Mouse (Mus musculus) midbrain, embryonic 10.5 days (tissue): ENCODE measurements around the gene Tanc1. TPM values are rescaled to one million over a fixed set of nuclear protein-coding genes. Genes with fewer than 3 reads are reported as not detected.

ENCODE experiments used
- DNase-seq: peaks from one replicate; pipeline ENCODE4 v3.0.0-alpha.2; 2017; ENCODE audit warnings: low spot score
- H3K27ac ChIP-seq: fragments of 300-500 bp; sonication (generic); replicated peaks from 2 replicates; pipeline ENCODE4 v1.5.1; 2016; ENCODE audit warnings: mild to moderate bottlenecking
- H3K27me3 ChIP-seq: fragments of 300-500 bp; sonication (generic); 2 replicates; pipeline ENCODE4 v1.6.1; 2016; ENCODE audit warnings: low read depth, mild to moderate bottlenecking; ENCODE audit not compliant: poor library complexity, severe bottlenecking
- H3K36me3 ChIP-seq: fragments of 300-500 bp; sonication (generic); 2 replicates; pipeline ENCODE4 v1.6.1; 2016; ENCODE audit warnings: mild to moderate bottlenecking, moderate library complexity
- H3K4me1 ChIP-seq: fragments of 300-500 bp; sonication (generic); 2 replicates; pipeline ENCODE4 v1.6.1; 2016
- H3K4me3 ChIP-seq: fragments of 300-500 bp; sonication (generic); 2 replicates; pipeline ENCODE4 v1.5.1; 2016; ENCODE audit warnings: mild to moderate bottlenecking, moderate library complexity
- H3K9me3 ChIP-seq: fragments of 300-500 bp; sonication (generic); replicated peaks from 2 replicates; pipeline ENCODE4 v1.6.1; 2016; ENCODE audit warnings: mild to moderate bottlenecking
- WGBS: fragments of 180-500 bp; shearing (Covaris S2); methylation state at CpG from one replicate; pipeline ENCODE4 v1.1.7; 2016; 5-methylcytosine and 5-hydroxymethylcytosine counted together
- polyA plus RNA-seq: library from polyadenylated mRNA; unstranded; fragments of >200 nt; fragmentation: Nextera tagmentation; extraction: Ambion mirVana; gene quantifications from 2 replicates; pipeline ENCODE4 v1.2.1, GENCODE M21; 2016

Gene Tanc1
- polyA plus RNA-seq, 1 experiment from 2014 or later: 11.9 TPM

DNA sequence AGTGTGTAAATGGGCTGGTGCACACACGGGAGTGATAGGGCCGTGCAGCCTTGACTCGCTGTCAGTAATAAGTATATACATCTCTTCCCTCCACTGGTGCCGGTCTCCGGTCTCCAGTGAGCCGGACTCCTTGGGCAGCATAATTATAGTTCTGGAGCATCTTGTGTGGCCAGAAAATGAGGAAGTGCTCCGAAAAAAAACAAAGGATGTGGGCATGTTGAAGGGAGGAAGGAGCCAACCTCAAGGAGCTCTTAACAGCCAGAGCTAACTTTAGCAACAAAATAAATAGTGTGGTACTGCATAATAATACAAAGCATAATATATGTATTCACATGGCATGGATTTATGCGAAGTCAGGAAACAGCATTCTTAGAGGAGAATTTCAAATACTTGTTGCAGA lies 30.9 kb downstream of the Tanc1 start:
- peaks cover 28% of the 10 kb centered on the region for H3K27me3 ChIP-seq
- no peak for DNase-seq
- peaks cover 18% of the 10 kb centered on the region for H3K4me1 ChIP-seq
- no peak overlapping the region for H3K4me3 ChIP-seq
- 90% methylated on average over 8 of the region's 8 CpGs for WGBS
- H3K9me3 ChIP-seq: no peaks in the 10 kb centered on the region
- no peaks in the 10 kb centered on the region for H3K36me3 ChIP-seq
- no peak overlapping the region for H3K27ac ChIP-seq

DNA sequence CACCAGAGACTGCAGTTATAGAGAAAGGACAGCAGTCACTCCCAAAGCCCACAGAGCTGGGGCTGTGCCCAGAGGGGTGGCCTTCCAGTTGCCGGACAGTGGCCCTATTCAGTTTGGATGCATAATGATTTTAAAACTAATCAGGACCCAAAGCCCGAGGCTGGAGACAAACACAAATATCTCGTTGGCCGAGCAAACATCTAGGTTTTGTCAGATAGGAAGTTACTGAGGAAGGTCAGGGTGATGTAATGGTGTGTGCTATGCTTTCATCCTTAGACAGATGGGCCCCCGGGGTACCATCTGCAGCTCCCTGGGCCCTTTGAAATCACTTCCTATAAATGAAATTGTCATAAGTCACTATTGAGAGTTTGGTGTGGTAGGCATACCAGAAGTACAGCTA lies 33.0 kb downstream of the Tanc1 start:
- 71% methylated on average over 5 of the region's 5 CpGs for WGBS
- Histone ChIP-seq H3K27ac (no peak overlapping the region), H3K36me3 (no peaks in the 10 kb centered on the region), H3K27me3 (peaks cover 49% of the 10 kb centered on the region), H3K9me3 (no peaks in the 10 kb centered on the region), H3K4me1 (peaks cover 32% of the 10 kb centered on the region), H3K4me3 (no peak overlapping the region)
- DNase-seq: no peak

DNA sequence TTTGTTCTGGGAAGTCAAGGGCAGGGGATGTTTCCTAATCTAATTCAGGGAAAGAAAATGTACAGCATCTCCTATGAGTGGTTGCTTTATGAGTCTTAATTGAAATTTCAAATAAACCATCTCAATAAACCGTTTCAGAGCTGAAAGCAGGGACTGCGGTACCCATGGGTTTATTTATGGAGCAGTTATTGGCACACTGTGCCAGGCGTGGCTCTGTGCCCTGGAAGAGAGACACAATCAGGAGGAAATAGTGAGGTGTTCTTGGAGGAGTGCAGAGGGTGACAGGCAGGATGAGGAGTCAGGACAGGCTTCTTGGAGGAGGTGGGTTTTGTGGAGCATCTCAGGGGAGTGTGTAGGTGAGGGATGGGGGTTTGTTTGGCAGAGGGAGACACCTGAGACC lies 33.7 kb downstream of the Tanc1 start:
- 81% methylated on average over 3 of the region's 3 CpGs for WGBS
- H3K9me3 ChIP-seq: no peaks in the 10 kb centered on the region
- H3K4me3 ChIP-seq: no peak overlapping the region
- no peaks in the 10 kb centered on the region for H3K36me3 ChIP-seq
- H3K27ac ChIP-seq: no peak overlapping the region
- H3K4me1 ChIP-seq: peaks cover 32% of the 10 kb centered on the region
- no peak for DNase-seq
- H3K27me3 ChIP-seq: peaks cover 56% of the 10 kb centered on the region

DNA sequence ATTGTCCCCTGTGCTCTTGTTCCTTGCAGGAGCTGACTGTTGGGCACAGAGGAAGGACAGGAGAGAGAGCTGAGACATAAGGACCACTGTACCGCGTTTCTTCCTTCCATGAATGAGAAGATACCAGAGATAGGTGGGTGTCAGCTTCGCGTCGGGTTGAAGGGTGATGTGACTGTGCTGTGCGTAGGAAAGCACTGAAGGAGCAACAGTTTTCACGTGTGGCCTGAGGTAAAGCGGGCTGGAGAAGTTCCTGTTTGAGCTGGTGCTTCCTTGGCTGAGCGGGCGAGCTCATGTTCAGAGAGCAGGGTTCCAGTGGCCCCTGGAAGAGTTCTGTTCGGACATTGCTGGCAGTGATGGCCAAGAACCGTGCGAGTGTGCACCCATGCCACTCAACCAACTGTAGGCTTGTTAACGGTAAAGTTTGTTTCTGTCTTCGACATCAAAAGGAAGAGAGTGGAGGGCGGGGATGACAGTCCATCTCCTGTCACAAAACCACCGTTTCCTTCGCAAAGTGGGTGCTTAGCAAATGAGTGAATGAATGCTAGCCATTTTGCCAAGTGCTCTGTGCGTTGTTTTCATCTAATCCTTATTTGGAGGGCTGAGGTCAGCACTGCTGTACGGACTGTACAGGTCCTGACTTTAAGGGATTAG lies 35.0 kb downstream of the Tanc1 start:
- no peak for DNase-seq

DNA sequence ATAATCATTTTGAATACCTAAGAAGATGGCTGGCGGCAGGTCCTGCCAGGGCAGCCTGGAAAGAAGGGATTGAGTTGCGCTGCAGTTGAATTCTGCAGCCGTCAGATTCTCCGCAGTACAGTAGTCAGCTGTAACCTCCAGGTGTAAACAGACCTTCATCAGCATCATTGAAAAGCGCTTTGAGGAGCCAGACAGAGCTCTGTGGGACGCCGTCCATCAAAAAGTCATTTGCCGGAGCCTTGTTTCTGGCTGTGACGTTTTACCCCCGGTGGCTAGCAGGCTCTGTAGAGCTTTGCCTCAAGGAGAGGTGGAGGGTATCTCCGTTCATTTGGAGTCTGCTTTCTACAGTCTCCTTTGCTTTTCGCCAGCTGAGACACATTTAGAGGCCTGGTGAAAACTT lies 36.6 kb downstream of the Tanc1 start:
- Histone ChIP-seq H3K36me3 (no peaks in the 10 kb centered on the region), H3K27me3 (peaks cover 81% of the 10 kb centered on the region), H3K4me3 (0 out of 2 replicates have a peak overlapping the region, but pooled peaks have one; percentile 1), H3K9me3 (no peaks in the 10 kb centered on the region), H3K27ac (no peak overlapping the region), H3K4me1 (peaks cover 38% of the 10 kb centered on the region)
- 8% methylated on average over 12 of the region's 12 CpGs for WGBS
- DNase-seq: no peak

More for the DNA sequence above, 35.0 kb downstream of the Tanc1 start:
- 90% methylated on average over 20 of the region's 20 CpGs for WGBS
- Histone ChIP-seq H3K27me3 (peaks cover 69% of the 10 kb centered on the region), H3K4me1 (peaks cover 29% of the 10 kb centered on the region), H3K36me3 (no peaks in the 10 kb centered on the region), H3K9me3 (no peaks in the 10 kb centered on the region), H3K27ac (no peak overlapping the region), H3K4me3 (no peak overlapping the region)

DNA sequence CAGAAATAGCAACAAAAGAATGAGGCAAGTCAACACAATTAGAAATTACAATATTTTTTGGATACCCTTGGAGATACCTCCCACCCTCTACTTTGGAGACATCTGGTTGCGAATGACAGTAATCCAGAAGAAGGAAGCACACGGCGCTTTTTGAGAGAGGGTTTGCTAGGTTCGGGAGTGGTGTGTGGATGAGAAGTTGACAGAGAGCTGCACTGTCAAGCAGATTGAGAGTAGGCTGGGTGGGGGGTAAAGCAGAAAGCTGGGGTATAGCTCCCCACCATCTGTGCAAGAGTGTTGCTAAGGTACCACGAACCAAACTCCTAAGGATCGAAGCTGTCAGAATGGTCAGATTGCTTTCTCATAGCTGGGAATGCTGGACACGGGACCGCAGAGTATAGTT lies 40.0 kb downstream of the Tanc1 start:
- no peak for DNase-seq
- Histone ChIP-seq H3K9me3 (no peaks in the 10 kb centered on the region), H3K36me3 (no peaks in the 10 kb centered on the region), H3K4me3 (no peak overlapping the region), H3K4me1 (peaks cover 42% of the 10 kb centered on the region), H3K27ac (no peak overlapping the region), H3K27me3 (peaks cover 83% of the 10 kb centered on the region)
- 93% methylated on average over 8 of the region's 8 CpGs for WGBS

DNA sequence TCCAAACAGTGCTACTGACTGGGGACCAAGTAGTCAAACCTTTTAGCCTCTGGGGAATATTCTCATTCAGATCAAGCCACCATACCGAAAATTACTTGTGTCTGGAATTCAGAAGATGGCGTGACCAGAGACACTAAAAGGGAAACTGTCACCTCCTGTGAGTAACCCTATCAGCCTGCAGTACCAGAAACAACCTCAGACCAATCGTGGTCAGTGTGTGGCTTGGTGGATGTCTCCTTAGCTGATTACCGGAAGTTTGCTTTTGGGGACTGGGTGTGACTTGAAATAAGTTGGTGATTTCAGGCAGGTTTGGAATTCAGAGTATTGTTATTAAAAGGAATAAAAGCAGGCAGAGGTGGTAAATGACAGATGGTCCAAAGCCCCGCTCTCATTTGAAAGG lies 40.9 kb downstream of the Tanc1 start:
- no peak overlapping the region for H3K4me3 ChIP-seq
- H3K27ac ChIP-seq: no peak overlapping the region
- H3K4me1 ChIP-seq: peaks cover 39% of the 10 kb centered on the region
- 77% methylated on average over 5 of the region's 5 CpGs for WGBS
- peaks cover 80% of the 10 kb centered on the region for H3K27me3 ChIP-seq
- no peaks in the 10 kb centered on the region for H3K9me3 ChIP-seq
- no peaks in the 10 kb centered on the region for H3K36me3 ChIP-seq
- no peak for DNase-seq

DNA sequence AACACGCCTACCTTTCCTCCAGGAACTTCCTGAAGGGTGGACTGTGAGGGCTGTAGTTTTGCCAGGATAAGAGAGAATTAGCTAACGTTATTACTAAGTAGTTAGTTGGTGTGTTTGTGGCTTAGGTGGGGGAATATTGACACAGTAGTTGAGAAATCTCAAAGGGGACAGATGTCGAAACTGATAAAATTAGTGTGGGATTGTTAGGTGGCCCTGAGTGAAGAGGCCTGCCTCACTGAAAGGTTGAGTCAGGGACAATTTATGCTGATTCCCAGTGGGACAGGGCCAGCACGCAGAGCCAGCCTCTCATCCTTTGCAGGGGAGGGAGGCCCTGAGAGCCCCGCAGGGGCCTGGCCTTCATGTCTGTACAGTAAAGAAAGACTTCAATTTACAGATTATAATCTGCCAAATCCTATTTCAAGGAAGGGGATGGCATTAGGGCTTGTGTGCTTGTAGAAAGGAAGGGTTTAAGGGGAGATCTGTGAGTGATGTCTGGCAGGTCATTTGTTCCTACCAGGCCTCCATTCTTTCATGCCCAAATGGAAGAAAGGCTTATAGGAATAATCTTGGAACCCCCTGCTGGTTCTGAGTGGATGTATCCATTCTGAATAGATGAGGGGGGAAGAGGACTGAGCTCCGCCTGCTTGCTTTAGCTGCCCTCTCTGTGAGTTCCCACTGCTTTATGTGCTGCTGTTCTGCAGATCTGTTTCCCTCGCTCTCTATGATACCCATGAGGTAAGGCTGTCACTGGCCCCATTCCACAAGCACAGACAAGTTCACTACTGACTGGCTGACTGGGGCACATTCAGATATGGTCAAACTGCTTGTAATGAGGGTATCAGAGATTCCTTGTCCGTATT lies 41.7 kb downstream of the Tanc1 start:
- H3K36me3 ChIP-seq: no peaks in the 10 kb centered on the region
- H3K9me3 ChIP-seq: no peaks in the 10 kb centered on the region
- no peak overlapping the region for H3K4me3 ChIP-seq
- H3K27ac ChIP-seq: peak overlapping the region; percentile 28; the same call in 1 of the 2 replicates
- DNase-seq: peak; percentile 35
- peaks cover 31% of the 10 kb centered on the region for H3K4me1 ChIP-seq
- WGBS: 33% methylated on average over 8 of the region's 8 CpGs
- H3K27me3 ChIP-seq: peaks cover 77% of the 10 kb centered on the region

DNA sequence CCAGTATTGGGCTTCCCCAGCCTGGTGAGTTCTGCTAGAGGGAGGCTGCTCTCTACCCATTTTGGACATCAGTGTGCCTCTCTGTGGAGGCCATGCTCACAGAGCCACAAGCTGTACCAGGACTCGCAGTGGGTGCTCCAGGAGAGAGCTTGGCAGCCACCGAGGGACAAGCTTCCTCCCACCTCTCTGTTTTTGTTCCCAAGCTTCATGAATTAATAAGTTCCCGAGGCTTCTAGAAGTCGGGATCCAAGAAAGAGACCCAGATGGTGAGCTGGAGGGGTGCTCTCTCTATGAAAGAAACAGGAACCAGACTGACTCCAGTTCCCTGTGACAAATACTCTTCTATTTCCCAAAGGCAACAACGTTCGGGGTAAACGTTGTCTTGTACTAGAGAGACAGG lies 43.6 kb downstream of the Tanc1 start:
- H3K36me3 ChIP-seq: no peaks in the 10 kb centered on the region
- no peaks in the 10 kb centered on the region for H3K9me3 ChIP-seq
- no peak for DNase-seq
- H3K27me3 ChIP-seq: peaks cover 57% of the 10 kb centered on the region
- no peak overlapping the region for H3K27ac ChIP-seq
- peaks cover 36% of the 10 kb centered on the region for H3K4me1 ChIP-seq
- H3K4me3 ChIP-seq: no peak overlapping the region
- 64% methylated on average over 7 of the region's 7 CpGs for WGBS

DNA sequence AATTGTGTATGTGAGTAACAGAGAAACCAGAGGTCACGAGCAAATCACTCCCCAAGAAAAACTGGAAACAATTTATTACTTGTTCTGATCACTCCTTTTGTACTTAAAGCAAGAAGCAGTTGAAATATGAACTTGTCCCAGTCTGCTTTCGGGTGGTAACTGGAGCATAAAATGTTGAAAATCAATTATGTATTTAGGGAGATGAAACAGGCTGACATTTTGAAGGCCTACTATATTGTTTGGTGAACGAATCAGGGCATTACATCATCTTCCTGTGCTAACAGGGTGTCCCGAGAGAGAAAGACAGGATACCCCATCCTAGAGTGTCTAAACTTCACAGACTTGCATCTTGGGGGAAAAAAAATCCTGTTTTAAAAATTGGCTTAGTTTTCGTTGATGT lies 44.8 kb downstream of the Tanc1 start:
- WGBS: 72% methylated on average over 5 of the region's 5 CpGs
- no peak for DNase-seq
- Histone ChIP-seq H3K36me3 (no peaks in the 10 kb centered on the region), H3K4me3 (no peak overlapping the region), H3K27ac (no peak overlapping the region), H3K9me3 (no peaks in the 10 kb centered on the region), H3K27me3 (peaks cover 45% of the 10 kb centered on the region), H3K4me1 (peaks cover 48% of the 10 kb centered on the region)

DNA sequence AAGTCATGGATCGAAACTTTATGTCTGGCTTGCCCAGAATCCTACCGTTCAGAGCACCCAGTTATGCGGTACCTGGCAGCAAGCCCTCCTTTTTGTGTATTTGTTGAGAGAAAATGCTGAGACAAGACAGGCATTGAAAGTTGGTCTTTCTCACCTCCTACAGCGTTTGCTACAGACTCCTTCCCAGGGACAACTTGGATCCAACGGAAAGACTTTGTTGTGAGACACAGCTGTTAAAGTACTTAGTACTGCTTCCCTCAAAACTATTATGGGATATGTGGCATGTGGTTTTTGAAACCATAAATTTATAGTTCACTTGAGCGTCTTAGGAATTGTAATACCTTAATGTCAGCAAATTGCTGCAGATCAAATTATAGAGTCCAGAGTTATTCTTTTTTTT lies 47.8 kb downstream of the Tanc1 start:
- Histone ChIP-seq H3K4me1 (peaks cover 38% of the 10 kb centered on the region), H3K36me3 (no peaks in the 10 kb centered on the region), H3K27me3 (peaks cover 30% of the 10 kb centered on the region), H3K4me3 (no peak overlapping the region), H3K9me3 (no peaks in the 10 kb centered on the region), H3K27ac (no peak overlapping the region)
- DNase-seq: no peak
- WGBS: 91% methylated on average over 6 of the region's 6 CpGs

DNA sequence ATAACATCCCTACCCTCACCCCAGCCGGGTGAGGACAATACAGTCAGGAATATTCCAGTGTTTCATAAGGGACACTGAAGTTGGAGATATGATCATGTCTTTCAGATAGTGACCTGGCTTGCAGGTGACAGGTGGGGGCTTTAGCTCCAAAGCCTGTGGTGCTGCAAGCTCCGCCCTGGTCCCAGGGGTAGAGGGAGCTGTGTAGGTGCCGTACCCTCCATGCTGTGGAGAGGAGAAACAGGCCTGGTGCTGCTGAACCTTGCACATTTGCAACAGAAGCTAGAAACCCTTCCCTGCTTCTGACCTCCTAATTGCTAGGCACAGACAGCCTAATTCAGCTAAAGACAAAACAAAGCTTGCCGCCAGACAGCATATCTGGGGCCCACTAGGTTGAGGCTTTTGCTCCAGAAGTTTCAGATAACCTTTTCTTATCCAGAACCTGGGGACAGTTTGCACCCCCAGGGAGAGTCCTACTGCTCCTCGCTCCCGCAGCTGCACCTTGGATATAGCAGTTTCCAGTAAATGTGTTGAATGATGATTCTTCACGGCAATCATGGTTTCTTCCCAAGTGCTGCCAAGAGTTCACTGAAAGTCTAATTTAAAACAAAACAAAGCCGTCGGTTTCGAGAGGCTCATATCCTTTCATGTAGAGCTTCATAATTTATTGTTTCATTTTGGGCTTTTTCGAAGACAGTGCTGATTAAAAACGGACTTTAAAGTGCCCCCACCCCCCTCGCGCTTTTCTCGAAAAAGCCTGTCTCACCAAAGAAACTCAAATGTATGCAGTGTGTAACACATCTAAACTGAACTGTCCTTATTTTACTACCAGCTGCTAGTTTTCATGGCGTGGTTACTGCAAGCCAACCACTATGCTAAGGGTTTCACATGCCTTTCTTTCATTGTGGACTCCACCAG lies 49.3 kb downstream of the Tanc1 start:
- no peak for DNase-seq
- Histone ChIP-seq H3K9me3 (no peaks in the 10 kb centered on the region), H3K4me1 (peaks cover 31% of the 10 kb centered on the region), H3K27ac (peak overlapping the region; percentile 19; the same call in 1 of the 2 replicates), H3K27me3 (peaks cover 16% of the 10 kb centered on the region), H3K4me3 (no peak overlapping the region), H3K36me3 (no peaks in the 10 kb centered on the region)
- WGBS: 76% methylated on average over 16 of the region's 16 CpGs
